Mouse (Mus musculus) megakaryocyte, adult 5-6 weeks (primary cell): ENCODE measurements around the gene Vmn2r75. TPM values are rescaled to one million over a fixed set of nuclear protein-coding genes. Genes with fewer than 3 reads are reported as not detected.
"Not testable (repeated sequence)": the region's sequence is repeated elsewhere in the genome, so short reads cannot be mapped to it uniquely, and the experiment has no call there.

Source experiments
- ATAC-seq: 2 replicates; pipeline ENCODE4 v1.8.0; 2016; ENCODE audit warnings: mild to moderate bottlenecking, inconsistent platforms; ENCODE audit not compliant: poor library complexity, severe bottlenecking
- total RNA-seq, 2 experiments: library from RNA; stranded (forward) in 1 of 2; stranded (reverse) in 1 of 2; fragments of 153-499, 151-499 nt in 1 of 2; fragments of 221-1000, 200-1000 nt in 1 of 2; gene quantifications; 2 replicates each; pipeline versions ENCODE4 v1.2.3 to v1.2.4; 2015 to 2017

The Vmn2r75 gene
- total RNA-seq (2015) (not detected in 2 replicates), total RNA-seq (2017) (not detected in 2 replicates)

DNA sequence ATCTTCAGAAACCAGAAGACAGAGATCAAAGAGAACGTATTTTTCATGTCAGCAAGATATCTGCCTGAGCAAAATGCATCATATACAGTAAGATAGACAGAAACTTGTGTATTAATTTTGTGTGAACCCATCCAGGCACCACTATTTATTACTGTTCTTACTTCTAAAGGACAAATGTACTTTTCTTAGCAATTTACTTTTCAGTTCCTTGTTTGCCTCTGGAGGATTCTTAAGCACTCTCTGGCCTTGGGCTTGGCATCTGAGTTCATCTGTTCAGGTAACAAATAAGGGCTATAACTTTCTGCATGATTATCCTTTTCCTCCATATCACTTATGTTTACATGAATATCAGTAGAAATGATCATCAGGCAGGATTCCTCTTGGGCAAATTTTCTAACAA, at the start of gene Vmn2r75:
Gene Vmn2r75, minus strand, starts transcription at position 101 of the 400 bp plus-strand sequence.
- ATAC-seq: not testable (repeated sequence)

DNA sequence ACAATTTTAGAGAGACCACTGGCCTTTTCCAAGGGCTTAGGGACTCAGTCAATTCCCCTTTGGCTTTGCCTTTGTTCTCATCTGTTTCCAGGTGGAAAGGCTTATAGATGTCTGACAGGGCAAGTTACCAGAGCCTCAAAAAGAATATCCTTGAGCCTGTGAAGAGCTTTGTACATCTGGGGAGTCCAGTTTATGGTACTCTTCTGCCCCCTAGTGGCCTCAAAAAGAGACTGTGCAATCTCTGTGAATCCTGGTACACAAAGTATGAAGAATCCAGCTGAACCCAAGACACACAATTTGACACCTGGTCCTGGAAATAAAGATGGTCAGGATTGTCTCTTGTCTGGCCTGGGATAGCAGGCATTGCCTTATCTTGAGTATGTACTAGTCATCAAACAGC, 39.8 kb upstream of the Vmn2r75 start:
- no peak for ATAC-seq

Other genes starting within 250 kb of the Vmn2r75 start
- not detected in 2 replicates for gene Vmn2r74, start 210.1 kb downstream of the Vmn2r75 start, total RNA-seq (2015)
- not detected in 2 replicates for gene Vmn2r74, start 210.1 kb downstream of the Vmn2r75 start, total RNA-seq (2017)
- gene Vmn2r76, start 74.5 kb upstream of the Vmn2r75 start, total RNA-seq (2015): not detected in 2 replicates
- under 0.01 TPM in 1 of 2 replicates, not detected in the other for gene Vmn2r76, start 74.5 kb upstream of the Vmn2r75 start, total RNA-seq (2017)
- not detected in 2 replicates for gene Olfr310, start 105.4 kb upstream of the Vmn2r75 start, total RNA-seq (2015)
- not detected in 2 replicates for gene Olfr310, start 105.4 kb upstream of the Vmn2r75 start, total RNA-seq (2017)
- gene Olfr309, start 141.9 kb upstream of the Vmn2r75 start, total RNA-seq (2015): not detected in 2 replicates
- gene Olfr309, start 141.9 kb upstream of the Vmn2r75 start, total RNA-seq (2017): not detected in 2 replicates
- gene Olfr308, start 153.9 kb upstream of the Vmn2r75 start, total RNA-seq (2015): not detected in 2 replicates
- not detected in 2 replicates for gene Olfr308, start 153.9 kb upstream of the Vmn2r75 start, total RNA-seq (2017)
- gene Olfr307, start 165.8 kb upstream of the Vmn2r75 start, total RNA-seq (2015): not detected in 2 replicates
- not detected in 2 replicates for gene Olfr307, start 165.8 kb upstream of the Vmn2r75 start, total RNA-seq (2017)
- not detected in 2 replicates for gene Olfr305, start 195.2 kb upstream of the Vmn2r75 start, total RNA-seq (2015)
- gene Olfr305, start 195.2 kb upstream of the Vmn2r75 start, total RNA-seq (2017): not detected in 2 replicates
- gene Olfr304, start 214.9 kb upstream of the Vmn2r75 start, total RNA-seq (2015): not detected in 2 replicates
- gene Olfr304, start 214.9 kb upstream of the Vmn2r75 start, total RNA-seq (2017): not detected in 2 replicates
- not detected in 2 replicates for gene Olfr303, start 226.0 kb upstream of the Vmn2r75 start, total RNA-seq (2015)
- not detected in 2 replicates for gene Olfr303, start 226.0 kb upstream of the Vmn2r75 start, total RNA-seq (2017)
- not detected in 2 replicates for gene Olfr301, start 232.1 kb upstream of the Vmn2r75 start, total RNA-seq (2015)
- not detected in 2 replicates for gene Olfr301, start 232.1 kb upstream of the Vmn2r75 start, total RNA-seq (2017)